ENCODE assay signal across 10 mouse cellular contexts in genomic region chr10:127479131-127479530, GRCm38 (mm10). TPM values are rescaled to one million over a fixed set of nuclear protein-coding genes. Genes with fewer than 3 reads are reported as not detected.
DNase-seq lines count a peak whose midpoint lies in the region; ATAC-seq and TF ChIP-seq lines count a peak whose summit lies in the region.
"Had no signal": no experiment of that assay in that cellular context is flagged by ENCODE, and none has a peak within 500 bp of the region (broad histone marks: within the 10 kb centered on the region; RNA-seq: fewer than 3 reads in every experiment).

No protein-coding gene starts in this region.

- DNase-seq in embryonic facial prominence, embryonic 11.5 days (ENCODE audit: low spot score) = peak; percentile 59
- DNase-seq in embryonic facial prominence, embryonic 10.5 days (ENCODE audit: low spot score) = no peak
- DNase-seq in layer of hippocampus, adult 9-11 months = peak; percentile 57
- no peak for DNase-seq in layer of hippocampus, postnatal 25 days (ENCODE audit: extremely low spot score in 1 of 2, low spot score in 1 of 2)
- no peak for DNase-seq in Patski (ENCODE audit: low read depth, low spot score)
- DNase-seq in lung, postnatal 25 days (ENCODE audit: low spot score) = peak; percentile 21
- DNase-seq in frontal cortex, postnatal 10 days (ENCODE audit: low spot score in 2 of 2) = no peak

- no peaks in the 10 kb centered on the region for H3K4me1 ChIP-seq in embryonic facial prominence, embryonic 11.5 days (ENCODE audit: control insufficient read depth, insufficient read depth, low read length)
- no peaks in the 10 kb centered on the region for H3K4me1 ChIP-seq in embryonic facial prominence, embryonic 10.5 days

- in situ Hi-C loops in Patski (cut with MboI; ENCODE audit: low pct_unique_long_range_greater_than_20kb) = no loop called here

- CTCF ChIA-PET in Patski (lab: Charles Lee) = interaction anchor here (0.6 to 3.4 kb wide), 9 partner anchors 11 to 77 kb away, joined by 3 to 20 read pairs (median 5); partner anchors contain the start of gene Shmt2

- no peak overlapping the region for H3K27ac ChIP-seq in embryonic facial prominence, embryonic 11.5 days (replicated peaks; ENCODE audit: low read depth, low read length)
- no peak overlapping the region for H3K27ac ChIP-seq in embryonic facial prominence, embryonic 10.5 days (replicated peaks)

- no peaks in the 10 kb centered on the region for H3K27me3 ChIP-seq in embryonic facial prominence, embryonic 11.5 days (ENCODE audit: control insufficient read depth, insufficient read depth, low read length)
- H3K27me3 ChIP-seq in embryonic facial prominence, embryonic 10.5 days (replicated peaks; ENCODE audit: low read depth, poor library complexity, severe bottlenecking) = no peaks in the 10 kb centered on the region
- no peaks in the 10 kb centered on the region for H3K27me3 ChIP-seq in Patski

- no peak overlapping the region for H3K4me3 ChIP-seq in embryonic facial prominence, embryonic 11.5 days (ENCODE audit: low read depth, low read length)
- H3K4me3 ChIP-seq in embryonic facial prominence, embryonic 10.5 days = no peak overlapping the region

- peak; percentile 67 for TF ChIP-seq CTCF in Patski (IDR thresholded peaks at IDR 0.05)

- no peak for ATAC-seq in embryonic facial prominence, embryonic 11.5 days (replicated peaks; ENCODE audit: insufficient number of reproducible peaks, low FRiP score, low TSS enrichment, low read depth)
- ATAC-seq in Patski = no peak
- ATAC-seq in megakaryocyte, adult 5-6 weeks (ENCODE audit: poor library complexity, severe bottlenecking) = no peak; the same call in 1 of the 2 replicates

- no peak overlapping the region for H3K4me2 ChIP-seq in embryonic facial prominence, embryonic 11.5 days (ENCODE audit: low read depth, low read length)

- WGBS in embryonic facial prominence, embryonic 11.5 days = 95% methylated on average over 4 of the region's 4 CpGs
- 93% methylated on average over 4 of the region's 4 CpGs for WGBS in embryonic facial prominence, embryonic 10.5 days

- no peaks in the 10 kb centered on the region; the same call in 1 of the 2 replicates for H3K36me3 ChIP-seq in embryonic facial prominence, embryonic 11.5 days (replicated peaks; ENCODE audit: control insufficient read depth, insufficient read depth, low read depth, low read length)
- peaks cover 77% of the 10 kb centered on the region for H3K36me3 ChIP-seq in embryonic facial prominence, embryonic 10.5 days (replicated peaks)

- no peak overlapping the region for H3K9ac ChIP-seq in embryonic facial prominence, embryonic 11.5 days (replicated peaks; ENCODE audit: low read length)

- H3K9me3 ChIP-seq in embryonic facial prominence, embryonic 11.5 days (replicated peaks; ENCODE audit: control insufficient read depth, low read length) = no peaks in the 10 kb centered on the region
- no peaks in the 10 kb centered on the region for H3K9me3 ChIP-seq in embryonic facial prominence, embryonic 10.5 days
- H3K9me3 ChIP-seq: G1E had no signal

- POLR2A ChIA-PET in Patski (lab: Charles Lee) = interaction anchor here (0.7 to 1.3 kb wide), 2 partner anchors 81 to 844 kb away, joined by 3 to 4 read pairs; no protein-coding TSS in a partner anchor

RNA-seq across cellular contexts. Expression of gene Stac3, which starts 22.4 kb away (rescaled TPM):
- 0.49 TPM in 1 of 2 replicates, not detected in the other for polyA plus RNA-seq in embryonic facial prominence, embryonic 11.5 days (2014; fragmentation: Nextera tagmentation; extraction: Ambion mirVana)
- polyA plus RNA-seq in embryonic facial prominence, embryonic 10.5 days (2016; fragmentation: Nextera tagmentation; extraction: Ambion mirVana) = 0.57 and 0.58 TPM in 2 replicates
- 1 to 10 TPM; 2.4 to 4.6 TPM for total RNA-seq in layer of hippocampus, postnatal 25 days (2021)
- 0.80 TPM for polyA plus RNA-seq in Patski (2021)
- total RNA-seq in megakaryocyte, adult 5-6 weeks (2015) = 1.2 TPM in 1 of 2 replicates, not detected in the other
- total RNA-seq in megakaryocyte, adult 5-6 weeks (2017) = 0.40 TPM in 1 of 2 replicates, not detected in the other

RNA-seq across cellular contexts. Expression of gene Ndufa4l2, which starts 35.6 kb away (rescaled TPM):
- polyA plus RNA-seq in embryonic facial prominence, embryonic 11.5 days (2014; fragmentation: Nextera tagmentation; extraction: Ambion mirVana) = 2.1 and 2.8 TPM in 2 replicates
- polyA plus RNA-seq in embryonic facial prominence, embryonic 10.5 days (2016; fragmentation: Nextera tagmentation; extraction: Ambion mirVana) = 2.2 and 4.5 TPM in 2 replicates
- 1 to 10 TPM; 4.1 to 6.7 TPM for total RNA-seq in layer of hippocampus, postnatal 25 days (2021)
- polyA plus RNA-seq in Patski (2021) = 0.18 TPM
- total RNA-seq in megakaryocyte, adult 5-6 weeks (2015) = not detected in 2 replicates
- not detected in 2 replicates for total RNA-seq in megakaryocyte, adult 5-6 weeks (2017)
- polyA plus RNA-seq: macrophage had no signal

RNA-seq across cellular contexts. Expression of gene Shmt2, which starts 43.1 kb away (rescaled TPM):
- 68.7 and 73.5 TPM in 2 replicates for polyA plus RNA-seq in embryonic facial prominence, embryonic 11.5 days (2014; fragmentation: Nextera tagmentation; extraction: Ambion mirVana)
- 110 and 129 TPM in 2 replicates for polyA plus RNA-seq in embryonic facial prominence, embryonic 10.5 days (2016; fragmentation: Nextera tagmentation; extraction: Ambion mirVana)
- 10 to 100 TPM; 29.5 to 31.8 TPM for total RNA-seq in layer of hippocampus, postnatal 25 days (2021)
- 144 TPM for polyA plus RNA-seq in Patski (2021)
- 31.3 and 31.9 TPM in 2 replicates for total RNA-seq in megakaryocyte, adult 5-6 weeks (2015)
- 27.8 and 33.1 TPM in 2 replicates for total RNA-seq in megakaryocyte, adult 5-6 weeks (2017)

RNA-seq across cellular contexts. Expression of gene Nxph4, which starts 55.2 kb away (rescaled TPM):
- 4.4 and 6.9 TPM in 2 replicates for polyA plus RNA-seq in embryonic facial prominence, embryonic 11.5 days (2014; fragmentation: Nextera tagmentation; extraction: Ambion mirVana)
- 5.2 and 9.7 TPM in 2 replicates for polyA plus RNA-seq in embryonic facial prominence, embryonic 10.5 days (2016; fragmentation: Nextera tagmentation; extraction: Ambion mirVana)
- 1 to 10 TPM; 1.9 to 2.1 TPM for total RNA-seq in layer of hippocampus, postnatal 25 days (2021)
- polyA plus RNA-seq in Patski (2021) = 6.0 TPM
- total RNA-seq in megakaryocyte, adult 5-6 weeks (2015) = not detected in 2 replicates
- not detected in 2 replicates for total RNA-seq in megakaryocyte, adult 5-6 weeks (2017)
- polyA plus RNA-seq: macrophage had no signal

Comparison
In these comparisons a context has a peak if more than half of its experiments do, and no peak if none do; other contexts are left out.
1. DNase-seq: peak in embryonic facial prominence, embryonic 11.5 days (single experiment), layer of hippocampus, adult 9-11 months (single experiment) and lung, postnatal 25 days (single experiment); none in embryonic facial prominence, embryonic 10.5 days (single experiment), layer of hippocampus, postnatal 25 days (0 of 2), Patski (single experiment) and frontal cortex, postnatal 10 days (0 of 2).